Mouse (Mus musculus) C2C12 (cell line): ENCODE data around the gene Cfap298. TPM values are rescaled to one million over a fixed set of nuclear protein-coding genes. Genes with fewer than 3 reads are reported as not detected.

Experiments
- H3K27me3 ChIP-seq: one replicate; pipeline ENCODE4 v1.6.1; 2011; ENCODE audit not compliant: control insufficient read depth, insufficient read depth, insufficient read length
- H3K36me3 ChIP-seq: one replicate; pipeline ENCODE4 v1.6.1; 2011; ENCODE audit not compliant: control insufficient read depth, insufficient read depth
- H3K4me3 ChIP-seq: one replicate; pipeline ENCODE4 v1.5.1; 2011; ENCODE audit warnings: mild to moderate bottlenecking, control low read depth; ENCODE audit not compliant: poor library complexity, insufficient read depth, severe bottlenecking
- H3K79me2 ChIP-seq: one replicate; pipeline ENCODE4 v1.6.1; 2011; ENCODE audit not compliant: control insufficient read depth, insufficient read depth
- H3K79me3 ChIP-seq: one replicate; pipeline ENCODE4 v1.6.1; 2011; ENCODE audit warnings: low read depth, control low read depth
- H3ac ChIP-seq: one replicate; pipeline ENCODE3; 2011; ENCODE audit warnings: low read depth; ENCODE audit not compliant: control insufficient read depth, insufficient read length
- CEBPB ChIP-seq: IDR thresholded peaks from one replicate; pipeline ENCODE4 v1.6.1; 2011; ENCODE audit warnings: low read depth, mild to moderate bottlenecking, control low read depth, moderate library complexity
- CTCF ChIP-seq: IDR thresholded peaks from one replicate; pipeline ENCODE4 v1.5.1; 2011; ENCODE audit not compliant: control insufficient read depth, insufficient read depth, insufficient read length
- FOSL1 ChIP-seq: IDR thresholded peaks from one replicate; pipeline ENCODE4 v1.8.0; 2011; ENCODE audit warnings: mild to moderate bottlenecking, low read length; ENCODE audit not compliant: poor library complexity, insufficient read depth, severe bottlenecking
- MAX ChIP-seq: IDR thresholded peaks from one replicate; pipeline ENCODE4 v1.6.1; 2011; ENCODE audit warnings: mild to moderate bottlenecking, control low read depth
- MYOD1 ChIP-seq: IDR thresholded peaks from one replicate; pipeline ENCODE4 v1.6.1; 2011; ENCODE audit warnings: low read depth; ENCODE audit not compliant: control insufficient read depth, insufficient read length
- MYOG ChIP-seq: IDR thresholded peaks from one replicate; pipeline ENCODE4 v1.6.1; 2011; ENCODE audit not compliant: control insufficient read depth, insufficient read length; ENCODE audit errors: extremely low read depth
- USF1 ChIP-seq: IDR thresholded peaks from one replicate; pipeline ENCODE4 v1.6.1; 2011; ENCODE audit warnings: low read depth, mild to moderate bottlenecking, control low read depth, moderate library complexity
- polyA plus RNA-seq: library from polyadenylated mRNA; unstranded; fragments of >200 nt; fragmentation: generic; extraction: Trizol; gene quantifications from one replicate; pipeline ENCODE4 v1.2.1, GENCODE M21; 2012; ENCODE audit warnings: missing spikeins

The Cfap298 gene
- polyA plus RNA-seq, 1 experiment = 31.6 TPM

GRCm38 (mm10) chr16:90910855-90911533 lies 23.9 kb downstream of the Cfap298 start:
- no peaks in the 10 kb centered on the region for H3K79me2 ChIP-seq
- H3K27me3 ChIP-seq = no peaks in the 10 kb centered on the region
- no peaks in the 10 kb centered on the region for H3K79me3 ChIP-seq
- no peak overlapping the region for H3K4me3 ChIP-seq
- peaks cover 4% of the 10 kb centered on the region for H3K36me3 ChIP-seq
- H3ac ChIP-seq = no peak overlapping the region
- TF ChIP-seq USF1 = peak; percentile 33
- no peak for TF ChIP-seq CEBPB

- TF ChIP-seq FOSL1 (no peak), CTCF (no peak)
- Histone ChIP-seq H3K27me3 (no peaks in the 10 kb centered on the region), H3K36me3 (peaks cover 24% of the 10 kb centered on the region), H3ac (no peak overlapping the region), H3K4me3 (no peak overlapping the region), H3K79me3 (no peaks in the 10 kb centered on the region), H3K79me2 (no peaks in the 10 kb centered on the region)
Measured at GRCm38 (mm10) chr16:90907250-90907649, 27.7 kb downstream of the Cfap298 start.

GRCm38 (mm10) chr16:90903300-90903699 lies 31.6 kb downstream of the Cfap298 start:
- H3K27me3 ChIP-seq = no peaks in the 10 kb centered on the region
- peaks cover 29% of the 10 kb centered on the region for H3K36me3 ChIP-seq
- no peaks in the 10 kb centered on the region for H3K79me3 ChIP-seq
- no peaks in the 10 kb centered on the region for H3K79me2 ChIP-seq
- no peak overlapping the region for H3ac ChIP-seq
- H3K4me3 ChIP-seq = no peak overlapping the region
- TF ChIP-seq MYOD1 = no peak
- no peak for TF ChIP-seq MAX
- no peak for TF ChIP-seq MYOG
- no peak for TF ChIP-seq CTCF
- TF ChIP-seq FOSL1 = no peak
- no peak for TF ChIP-seq CEBPB
- TF ChIP-seq USF1 = no peak

GRCm38 (mm10) chr16:90901364-90901763 lies 33.5 kb downstream of the Cfap298 start:
- TF ChIP-seq USF1 (no peak), MYOG (no peak), FOSL1 (no peak), MYOD1 (no peak), CTCF (no peak), MAX (no peak), CEBPB (no peak)
- Histone ChIP-seq H3K4me3 (no peak overlapping the region), H3ac (no peak overlapping the region), H3K79me3 (no peaks in the 10 kb centered on the region), H3K27me3 (no peaks in the 10 kb centered on the region), H3K79me2 (no peaks in the 10 kb centered on the region), H3K36me3 (peaks cover 46% of the 10 kb centered on the region)

GRCm38 (mm10) chr16:90899498-90899897 lies 35.4 kb downstream of the Cfap298 start:
- H3K4me3 ChIP-seq = no peak overlapping the region
- H3ac ChIP-seq = no peak overlapping the region
- H3K79me3 ChIP-seq = no peaks in the 10 kb centered on the region
- H3K36me3 ChIP-seq = peaks cover 39% of the 10 kb centered on the region
- H3K27me3 ChIP-seq = no peaks in the 10 kb centered on the region
- H3K79me2 ChIP-seq = no peaks in the 10 kb centered on the region
- TF ChIP-seq CTCF (no peak), FOSL1 (no peak), USF1 (no peak), MAX (no peak), MYOD1 (no peak), CEBPB (no peak), MYOG (no peak)

GRCm38 (mm10) chr16:90897651-90898050 lies 37.3 kb downstream of the Cfap298 start:
- H3ac ChIP-seq = no peak overlapping the region
- H3K36me3 ChIP-seq = peaks cover 36% of the 10 kb centered on the region
- no peaks in the 10 kb centered on the region for H3K27me3 ChIP-seq
- TF ChIP-seq MAX (no peak), MYOG (no peak), CTCF (no peak), MYOD1 (no peak), USF1 (no peak), FOSL1 (no peak), CEBPB (no peak)
- no peaks in the 10 kb centered on the region for H3K79me3 ChIP-seq
- H3K79me2 ChIP-seq = no peaks in the 10 kb centered on the region
- H3K4me3 ChIP-seq = no peak overlapping the region
